Mouse (Mus musculus) liver, adult 2 months (tissue): ENCODE results near the gene Cldn4. TPM values are rescaled to one million over a fixed set of nuclear protein-coding genes. Genes with fewer than 3 reads are reported as not detected.

Source experiments
- DNase-seq: peaks from one replicate; pipeline ENCODE4 v3.0.0-alpha.2; 2011; ENCODE audit warnings: low read depth, low spot score; ENCODE audit errors: extremely low read depth
- H3K27ac ChIP-seq: fragments of 200-500 bp; replicated peaks from 2 replicates; pipeline ENCODE4 v1.5.1; 2012; ENCODE audit warnings: low read depth, mild to moderate bottlenecking, control low read depth, inconsistent platforms, low read length; ENCODE audit not compliant: insufficient read depth
- H3K27me3 ChIP-seq: fragments of 200-500 bp; 2 replicates; pipeline ENCODE4 v1.6.1; 2012; ENCODE audit warnings: mild to moderate bottlenecking, moderate library complexity, low read length, inconsistent platforms; ENCODE audit not compliant: control insufficient read depth, insufficient read depth
- H3K36me3 ChIP-seq: fragments of 200-500 bp; 2 replicates; pipeline ENCODE4 v1.6.1; 2012; ENCODE audit warnings: low read length, inconsistent platforms; ENCODE audit not compliant: control insufficient read depth, insufficient read depth
- H3K4me1 ChIP-seq: fragments of 200-500 bp; 2 replicates; pipeline ENCODE4 v1.6.1; 2011; ENCODE audit warnings: low read length; ENCODE audit not compliant: control insufficient read depth, insufficient read depth
- H3K4me3 ChIP-seq: fragments of 200-500 bp; 2 replicates; pipeline ENCODE4 v1.5.1; 2011; ENCODE audit warnings: low read depth, mild to moderate bottlenecking, control low read depth, low read length, moderate library complexity; ENCODE audit not compliant: insufficient read depth
- H3K79me2 ChIP-seq: fragments of 200-500 bp; 2 replicates; pipeline ENCODE4 v1.6.1; 2012; ENCODE audit warnings: inconsistent platforms, mild to moderate bottlenecking, low read length, moderate library complexity; ENCODE audit not compliant: control insufficient read depth, insufficient read depth
- H3K9ac ChIP-seq: fragments of 200-500 bp; 2 replicates; pipeline ENCODE4 v1.6.1; 2012; ENCODE audit warnings: low read depth, mild to moderate bottlenecking, control low read depth, inconsistent platforms, low read length
- CTCF ChIP-seq: fragments of 200-500 bp; IDR thresholded peaks from 2 replicates; pipeline ENCODE4 v1.5.1; 2011; ENCODE audit warnings: low read depth, low read length, control low read depth
- POLR2A ChIP-seq: fragments of 200-500 bp; IDR thresholded peaks from 2 replicates; pipeline ENCODE4 v1.6.1; 2011; ENCODE audit warnings: low read length, control low read depth; ENCODE audit not compliant: insufficient read depth; ENCODE audit errors: extremely low read depth
- WGBS: fragments of 180-500 bp; shearing (Covaris S2); methylation state at CpG from one replicate; pipeline ENCODE4 v1.1.7; 2018; 5-methylcytosine and 5-hydroxymethylcytosine counted together
- polyA plus RNA-seq: library from polyadenylated mRNA; depleted of rRNA; stranded (reverse); fragments of >200 nt; gene quantifications from 2 replicates; pipeline ENCODE4 v1.2.3, GENCODE M21; 2012
- total RNA-seq: library from RNA; depleted of rRNA; stranded (reverse); fragments of >200 nt; gene quantifications from 2 replicates; pipeline ENCODE4 v1.2.3, GENCODE M21; 2014

Cldn4 gene
- total and polyA plus RNA-seq, 2 experiments: 0.09 TPM

- H3K4me3 ChIP-seq: no peak overlapping the region
- peaks cover 15% of the 10 kb centered on the region; the same call in 1 of the 2 replicates for H3K4me1 ChIP-seq
- no peak for TF ChIP-seq POLR2A
- no peak for TF ChIP-seq CTCF
- H3K27ac ChIP-seq: no peak overlapping the region
- no peaks in the 10 kb centered on the region for H3K27me3 ChIP-seq
- H3K36me3 ChIP-seq: no peaks in the 10 kb centered on the region
- 90% methylated on average over 14 of the region's 14 CpGs for WGBS
- H3K79me2 ChIP-seq: no peaks in the 10 kb centered on the region
- H3K9ac ChIP-seq: no peak overlapping the region
- no peak for DNase-seq
Observed at GRCm38 (mm10) chr5:134976577-134977250, 30.0 kb upstream of the Cldn4 start.

- WGBS: 83% methylated on average over 2 of the region's 2 CpGs
- H3K27ac ChIP-seq: no peak overlapping the region
- DNase-seq: no peak
Observed at GRCm38 (mm10) chr5:134976164-134976563, 29.4 kb upstream of the Cldn4 start.

GRCm38 (mm10) chr5:134974921-134975320 is 28.2 kb upstream of the Cldn4 start:
- TF ChIP-seq POLR2A: no peak
- Histone ChIP-seq H3K4me1 (peaks cover 2% of the 10 kb centered on the region; the same call in 1 of the 2 replicates), H3K79me2 (no peaks in the 10 kb centered on the region), H3K36me3 (no peaks in the 10 kb centered on the region), H3K27me3 (no peaks in the 10 kb centered on the region), H3K4me3 (no peak overlapping the region), H3K27ac (no peak overlapping the region), H3K9ac (no peak overlapping the region)
- 88% methylated on average over 2 of the region's 2 CpGs for WGBS
- DNase-seq: no peak

More at GRCm38 (mm10) chr5:134976164-134976563, 29.4 kb upstream of the Cldn4 start:
- Histone ChIP-seq H3K4me1 (peaks cover 10% of the 10 kb centered on the region; the same call in 1 of the 2 replicates), H3K79me2 (no peaks in the 10 kb centered on the region), H3K36me3 (no peaks in the 10 kb centered on the region), H3K4me3 (no peak overlapping the region), H3K27me3 (no peaks in the 10 kb centered on the region), H3K9ac (no peak overlapping the region)
- no peak for TF ChIP-seq POLR2A
- TF ChIP-seq CTCF: no peak

- no peak for TF ChIP-seq POLR2A
- TF ChIP-seq CTCF: no peak
- H3K27me3 ChIP-seq: no peaks in the 10 kb centered on the region
- 15% methylated on average over 7 of the region's 7 CpGs for WGBS
- DNase-seq: peak; percentile 32
- H3K36me3 ChIP-seq: no peaks in the 10 kb centered on the region
- H3K4me3 ChIP-seq: no peak overlapping the region
- no peaks in the 10 kb centered on the region for H3K79me2 ChIP-seq
- peaks cover 2% of the 10 kb centered on the region; the same call in 1 of the 2 replicates for H3K4me1 ChIP-seq
- H3K9ac ChIP-seq: no peak overlapping the region
- H3K27ac ChIP-seq: no peak overlapping the region
Observed at GRCm38 (mm10) chr5:134974294-134974693, 27.6 kb upstream of the Cldn4 start.

GRCm38 (mm10) chr5:134973526-134973925 is 26.8 kb upstream of the Cldn4 start:
- Histone ChIP-seq H3K27ac (no peak overlapping the region), H3K9ac (no peak overlapping the region), H3K79me2 (no peaks in the 10 kb centered on the region), H3K36me3 (no peaks in the 10 kb centered on the region), H3K27me3 (no peaks in the 10 kb centered on the region), H3K4me3 (no peak overlapping the region), H3K4me1 (peaks cover 2% of the 10 kb centered on the region; the same call in 1 of the 2 replicates)
- TF ChIP-seq POLR2A (no peak), CTCF (no peak)
- 95% methylated on average over 7 of the region's 7 CpGs for WGBS
- no peak for DNase-seq

GRCm38 (mm10) chr5:134973081-134973480 is 26.3 kb upstream of the Cldn4 start:
- no peak overlapping the region for H3K9ac ChIP-seq
- TF ChIP-seq CTCF (no peak), POLR2A (no peak)
- no peaks in the 10 kb centered on the region for H3K27me3 ChIP-seq
- no peaks in the 10 kb centered on the region for H3K79me2 ChIP-seq
- H3K27ac ChIP-seq: no peak overlapping the region
- no peaks in the 10 kb centered on the region for H3K36me3 ChIP-seq
- no peak for DNase-seq
- no peak overlapping the region for H3K4me3 ChIP-seq
- H3K4me1 ChIP-seq: peaks cover 2% of the 10 kb centered on the region; the same call in 1 of the 2 replicates
